Mouse (Mus musculus) embryonic facial prominence, embryonic 11.5 days (tissue): ENCODE data around the gene Ccdc65. TPM values are rescaled to one million over a fixed set of nuclear protein-coding genes. Genes with fewer than 3 reads are reported as not detected.

ENCODE experiments used
- ATAC-seq: fragments of 200-750 bp; cut with Nextera tagmentation; replicated peaks from 2 replicates; pipeline ENCODE4 v1.8.0; 2017; ENCODE audit warnings: low read depth; ENCODE audit not compliant: insufficient number of reproducible peaks, low FRiP score, low TSS enrichment
- DNase-seq: peaks from one replicate; pipeline ENCODE4 v3.0.0-alpha.2; 2015; ENCODE audit warnings: low spot score
- H3K27ac ChIP-seq: fragments of 300-500 bp; sonication (generic); replicated peaks from 2 replicates; pipeline ENCODE4 v1.5.1; 2014; ENCODE audit warnings: mild to moderate bottlenecking, low read depth, low read length, control low read depth
- H3K27me3 ChIP-seq: fragments of 300-500 bp; sonication (generic); 2 replicates; pipeline ENCODE4 v1.6.1; 2014; ENCODE audit warnings: mild to moderate bottlenecking, low read length, moderate library complexity, mixed read lengths; ENCODE audit not compliant: control insufficient read depth, insufficient read depth
- H3K36me3 ChIP-seq: fragments of 300-500 bp; sonication (generic); replicated peaks from 2 replicates; pipeline ENCODE4 v1.6.1; 2014; ENCODE audit warnings: low read depth, mild to moderate bottlenecking, low read length, moderate library complexity, mixed read lengths; ENCODE audit not compliant: control insufficient read depth, insufficient read depth
- H3K4me1 ChIP-seq: fragments of 300-500 bp; sonication (generic); 2 replicates; pipeline ENCODE4 v1.6.1; 2014; ENCODE audit warnings: low read length, mixed read lengths; ENCODE audit not compliant: control insufficient read depth, insufficient read depth
- H3K4me2 ChIP-seq: fragments of 300-500 bp; sonication (generic); 2 replicates; pipeline ENCODE4 v1.6.1; 2014; ENCODE audit warnings: low read depth, mild to moderate bottlenecking, control low read depth, low read length, moderate library complexity
- H3K4me3 ChIP-seq: fragments of 300-500 bp; sonication (generic); 2 replicates; pipeline ENCODE4 v1.5.1; 2014; ENCODE audit warnings: low read depth, low read length, control low read depth
- H3K9ac ChIP-seq: fragments of 300-500 bp; sonication (generic); replicated peaks from 2 replicates; pipeline ENCODE4 v1.6.1; 2014; ENCODE audit warnings: mild to moderate bottlenecking, control low read depth, low read length
- H3K9me3 ChIP-seq: fragments of 300-500 bp; sonication (generic); replicated peaks from 2 replicates; pipeline ENCODE4 v1.6.1; 2016; ENCODE audit warnings: mild to moderate bottlenecking, low read length, inconsistent platforms, mixed read lengths; ENCODE audit not compliant: control insufficient read depth
- WGBS: fragments of 180-500 bp; shearing (Covaris S2); extraction: QIAGEN DNeasy Blood & Tissue Kit; methylation state at CpG from one replicate; pipeline ENCODE4 v1.1.7; 2014; 5-methylcytosine and 5-hydroxymethylcytosine counted together
- polyA plus RNA-seq: library from polyadenylated mRNA; unstranded; fragments of >200 nt; fragmentation: Nextera tagmentation; extraction: Ambion mirVana; gene quantifications from 2 replicates; pipeline ENCODE4 v1.2.1, GENCODE M21; 2014

Ccdc65 gene
- polyA plus RNA-seq, 1 experiment from 2014 or later: 1.3 TPM

GRCm38 (mm10) chr15:98746344-98746965 lies 38.4 kb downstream of the Ccdc65 start:
- no peak overlapping the region for H3K4me2 ChIP-seq
- H3K9me3 ChIP-seq: no peaks in the 10 kb centered on the region
- no peak overlapping the region for H3K9ac ChIP-seq
- ATAC-seq: no peak
- no peaks in the 10 kb centered on the region for H3K4me1 ChIP-seq
- 89% methylated on average over 10 of the region's 10 CpGs for WGBS
- H3K36me3 ChIP-seq: peaks cover 2% of the 10 kb centered on the region
- no peak for DNase-seq
- H3K4me3 ChIP-seq: no peak overlapping the region
- no peaks in the 10 kb centered on the region for H3K27me3 ChIP-seq
- no peak overlapping the region for H3K27ac ChIP-seq

- no peaks in the 10 kb centered on the region for H3K27me3 ChIP-seq
- no peaks in the 10 kb centered on the region for H3K4me1 ChIP-seq
- H3K4me3 ChIP-seq: no peak overlapping the region
- no peak overlapping the region for H3K9ac ChIP-seq
- DNase-seq (no peak), ATAC-seq (no peak)
- no peaks in the 10 kb centered on the region for H3K9me3 ChIP-seq
- H3K36me3 ChIP-seq: peaks cover under 1% of the 10 kb centered on the region
- H3K4me2 ChIP-seq: no peak overlapping the region
- no peak overlapping the region for H3K27ac ChIP-seq
- 86% methylated on average over 6 of the region's 6 CpGs for WGBS
Observed at GRCm38 (mm10) chr15:98747296-98747695, 39.3 kb downstream of the Ccdc65 start.

- DNase-seq (no peak), ATAC-seq (no peak)
- no peaks in the 10 kb centered on the region for H3K9me3 ChIP-seq
- no peak overlapping the region for H3K4me2 ChIP-seq
- WGBS: 94% methylated on average over 2 of the region's 2 CpGs
- H3K4me3 ChIP-seq: no peak overlapping the region
- H3K9ac ChIP-seq: no peak overlapping the region
- no peak overlapping the region for H3K27ac ChIP-seq
- H3K36me3 ChIP-seq: no peaks in the 10 kb centered on the region
- no peaks in the 10 kb centered on the region for H3K27me3 ChIP-seq
- H3K4me1 ChIP-seq: no peaks in the 10 kb centered on the region
Observed at GRCm38 (mm10) chr15:98749093-98749492, 41.1 kb downstream of the Ccdc65 start.

GRCm38 (mm10) chr15:98753021-98753423 lies 45.0 kb downstream of the Ccdc65 start:
- no peak overlapping the region for H3K4me3 ChIP-seq
- H3K9me3 ChIP-seq: no peaks in the 10 kb centered on the region
- H3K9ac ChIP-seq: no peak overlapping the region
- H3K27ac ChIP-seq: no peak overlapping the region
- no peaks in the 10 kb centered on the region for H3K4me1 ChIP-seq
- ATAC-seq (no peak), DNase-seq (no peak)
- H3K36me3 ChIP-seq: no peaks in the 10 kb centered on the region; the same call in 1 of the 2 replicates
- H3K4me2 ChIP-seq: no peak overlapping the region
- 75% methylated on average over 8 of the region's 8 CpGs for WGBS
- no peaks in the 10 kb centered on the region for H3K27me3 ChIP-seq

GRCm38 (mm10) chr15:98754125-98754524 lies 46.1 kb downstream of the Ccdc65 start:
- no peaks in the 10 kb centered on the region for H3K27me3 ChIP-seq
- no peaks in the 10 kb centered on the region for H3K4me1 ChIP-seq
- 90% methylated on average over 2 of the region's 2 CpGs for WGBS
- no peak overlapping the region for H3K4me2 ChIP-seq
- ATAC-seq (no peak), DNase-seq (no peak)
- no peak overlapping the region for H3K9ac ChIP-seq
- no peak overlapping the region for H3K4me3 ChIP-seq
- no peaks in the 10 kb centered on the region for H3K9me3 ChIP-seq
- H3K36me3 ChIP-seq: no peaks in the 10 kb centered on the region; the same call in 1 of the 2 replicates
- no peak overlapping the region for H3K27ac ChIP-seq

- Histone ChIP-seq H3K27me3 (no peaks in the 10 kb centered on the region), H3K9ac (peak overlapping the region; percentile 91), H3K4me2 (peak overlapping the region; percentile 84), H3K36me3 (no peaks in the 10 kb centered on the region; the same call in 1 of the 2 replicates), H3K27ac (peak overlapping the region; percentile 70), H3K9me3 (no peaks in the 10 kb centered on the region), H3K4me1 (peaks cover 2% of the 10 kb centered on the region; the same call in 1 of the 2 replicates), H3K4me3 (peak overlapping the region; percentile 100)
- peak; percentile 72 for ATAC-seq
- DNase-seq: peak; percentile 81
- WGBS: 3% methylated on average over 21 of the region's 24 CpGs
Observed at GRCm38 (mm10) chr15:98762201-98762621, 54.2 kb downstream of the Ccdc65 start.

GRCm38 (mm10) chr15:98762670-98763529 lies 54.9 kb downstream of the Ccdc65 start, which contains the start of gene Arf3:
TSS of gene Arf3 (minus strand) at chr15:98763214.
- Histone ChIP-seq H3K9ac (peak within 1 kb of the TSS; percentile 91), H3K9me3 (no peaks in the 10 kb centered on the region), H3K27ac (peak within 1 kb of the TSS; percentile 70), H3K36me3 (no peaks in the 10 kb centered on the region; the same call in 1 of the 2 replicates), H3K4me2 (peak within 1 kb of the TSS; percentile 84), H3K27me3 (no peaks in the 10 kb centered on the region), H3K4me3 (peak within 1 kb of the TSS; percentile 100), H3K4me1 (peaks cover 2% of the 10 kb centered on the region; the same call in 1 of the 2 replicates)
- peak; percentile 97 for DNase-seq
- ATAC-seq: peak; percentile 88
- WGBS: under 1% methylated on average over 73 of the region's 76 CpGs

- WGBS: 70% methylated on average over 4 of the region's 4 CpGs
- Histone ChIP-seq H3K4me2 (no peak overlapping the region), H3K4me3 (no peak overlapping the region), H3K9ac (no peak overlapping the region), H3K9me3 (no peaks in the 10 kb centered on the region), H3K27ac (no peak overlapping the region), H3K4me1 (peaks cover 2% of the 10 kb centered on the region; the same call in 1 of the 2 replicates), H3K27me3 (peaks cover 2% of the 10 kb centered on the region), H3K36me3 (no peaks in the 10 kb centered on the region; the same call in 1 of the 2 replicates)
- DNase-seq (no peak), ATAC-seq (no peak)
Observed at GRCm38 (mm10) chr15:98765929-98766328, 57.9 kb downstream of the Ccdc65 start.
